Mouse (Mus musculus) forebrain, embryonic 15.5 days (tissue): ENCODE data around the gene Gm14632. TPM values are rescaled to one million over a fixed set of nuclear protein-coding genes. Genes with fewer than 3 reads are reported as not detected.
"Not testable (repeated sequence)": the region's sequence is repeated elsewhere in the genome, so short reads cannot be mapped to it uniquely, and the experiment has no call there.

Source experiments
- ATAC-seq: fragments of 200-750 bp; cut with Nextera tagmentation; replicated peaks from 2 replicates; pipeline ENCODE4 v1.8.0; 2017; ENCODE audit warnings: mild to moderate bottlenecking, moderate TSS enrichment, moderate library complexity
- H3K27ac ChIP-seq: fragments of 300-500 bp; sonication (generic); replicated peaks from 2 replicates; pipeline ENCODE4 v1.5.1; 2015; ENCODE audit warnings: mild to moderate bottlenecking, inconsistent platforms
- H3K27me3 ChIP-seq: fragments of 300-500 bp; sonication (generic); 2 replicates; pipeline ENCODE4 v1.6.1; 2015; ENCODE audit warnings: inconsistent platforms
- H3K36me3 ChIP-seq: fragments of 300-500 bp; sonication (generic); 2 replicates; pipeline ENCODE4 v1.6.1; 2015; ENCODE audit warnings: mild to moderate bottlenecking, inconsistent platforms
- H3K4me1 ChIP-seq: fragments of 300-500 bp; sonication (generic); 2 replicates; pipeline ENCODE4 v1.6.1; 2015; ENCODE audit warnings: inconsistent platforms
- H3K4me2 ChIP-seq: fragments of 300-500 bp; sonication (generic); replicated peaks from 2 replicates; pipeline ENCODE4 v1.6.1; 2015; ENCODE audit warnings: mild to moderate bottlenecking, inconsistent platforms
- H3K4me3 ChIP-seq: fragments of 300-500 bp; sonication (generic); 2 replicates; pipeline ENCODE4 v1.5.1; 2015; ENCODE audit warnings: mild to moderate bottlenecking, inconsistent platforms
- H3K9ac ChIP-seq: fragments of 300-500 bp; sonication (generic); replicated peaks from 2 replicates; pipeline ENCODE4 v1.6.1; 2015; ENCODE audit warnings: mild to moderate bottlenecking, inconsistent platforms
- H3K9me3 ChIP-seq: fragments of 300-500 bp; sonication (generic); 2 replicates; pipeline ENCODE4 v1.6.1; 2016; ENCODE audit warnings: inconsistent platforms
- WGBS: fragments of 180-500 bp; shearing (Covaris S2); methylation state at CpG from one replicate; pipeline ENCODE4 v1.1.7; 2015; ENCODE audit warnings: mixed read lengths; 5-methylcytosine and 5-hydroxymethylcytosine counted together
- polyA plus RNA-seq: library from polyadenylated mRNA; unstranded; fragments of >200 nt; fragmentation: Nextera tagmentation; extraction: Ambion mirVana; gene quantifications from 2 replicates; pipeline ENCODE4 v1.2.1, GENCODE M21; 2015

Gm14632 gene
- polyA plus RNA-seq = not detected in 2 replicates

DNA sequence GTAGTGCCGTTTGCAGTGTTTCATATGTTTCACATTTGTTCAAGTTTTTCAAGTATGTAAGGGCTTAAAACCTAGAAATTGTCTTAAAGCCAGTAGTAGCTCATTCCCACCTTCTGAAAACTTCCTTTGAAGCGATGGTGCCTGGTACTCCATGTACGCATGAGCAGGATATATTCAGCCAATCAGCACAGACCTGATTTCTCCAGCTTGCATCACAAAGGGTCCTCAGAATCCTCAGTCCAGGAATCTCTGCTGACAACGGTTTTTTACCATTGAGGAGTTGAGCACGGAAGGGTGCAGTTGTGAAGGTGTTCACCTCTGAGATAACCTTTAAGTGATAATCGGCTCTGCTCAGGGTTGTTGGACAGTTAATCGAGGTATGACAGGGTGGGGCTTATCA is at the start of gene Gm14632:
Gene Gm14632, plus strand, starts transcription at position 301 of the 400 bp plus-strand sequence.
- H3K36me3 ChIP-seq, H3K27me3 ChIP-seq, H3K27ac ChIP-seq, H3K4me2 ChIP-seq, ATAC-seq, H3K9ac ChIP-seq, H3K4me3 ChIP-seq, H3K9me3 ChIP-seq, H3K4me1 ChIP-seq: not testable (repeated sequence)
- WGBS = 92% methylated on average over 4 of the region's 7 CpGs
